Mouse (Mus musculus): Measurements from ENCODE around the gene Rpl26. TPM values are rescaled to one million over a fixed set of nuclear protein-coding genes. Genes with fewer than 3 reads are reported as not detected.

Gene Rpl26
- polyA plus RNA-seq, 1 experiment from 2014 or later: 889 TPM

- no peak overlapping the region for H3K9ac ChIP-seq (ENCODE audit: low read depth, low read length)
- WGBS: 86% methylated on average over 3 of the region's 3 CpGs
- H3K4me1 ChIP-seq (ENCODE audit: control insufficient read depth, insufficient read depth, low read length): peaks cover 4% of the 10 kb centered on the region; the same call in 1 of the 2 replicates
- H3K9me3 ChIP-seq (ENCODE audit: control insufficient read depth, low read length): no peaks in the 10 kb centered on the region
- no peaks in the 10 kb centered on the region for H3K27me3 ChIP-seq (replicated peaks; ENCODE audit: control insufficient read depth, insufficient read depth, low read length)
- no peak overlapping the region for H3K4me2 ChIP-seq (ENCODE audit: low read depth, low read length)
- H3K36me3 ChIP-seq (ENCODE audit: control insufficient read depth, insufficient read depth, low read length): peaks cover 26% of the 10 kb centered on the region
- 0 out of 2 replicates have a peak overlapping the region, but pooled peaks have one; percentile 11 for H3K27ac ChIP-seq (ENCODE audit: low read length)
- H3K4me3 ChIP-seq (ENCODE audit: low read length): no peak overlapping the region
- no peak for ATAC-seq
Observed at GRCm38 (mm10) chr11:68905138-68905531, 3.8 kb downstream of the Rpl26 start.

GRCm38 (mm10) chr11:68905665-68906460 is 4.5 kb downstream of the Rpl26 start:
- WGBS: 86% methylated on average over 9 of the region's 9 CpGs
- Histone ChIP-seq H3K27me3 (replicated peaks; ENCODE audit: control insufficient read depth, insufficient read depth, low read length) (no peaks in the 10 kb centered on the region), H3K27ac (ENCODE audit: low read length) (no peak overlapping the region), H3K9ac (ENCODE audit: low read depth, low read length) (no peak overlapping the region), H3K4me3 (ENCODE audit: low read length) (no peak overlapping the region), H3K36me3 (ENCODE audit: control insufficient read depth, insufficient read depth, low read length) (peaks cover 26% of the 10 kb centered on the region), H3K4me2 (ENCODE audit: low read depth, low read length) (no peak overlapping the region), H3K9me3 (ENCODE audit: control insufficient read depth, low read length) (no peaks in the 10 kb centered on the region), H3K4me1 (ENCODE audit: control insufficient read depth, insufficient read depth, low read length) (peaks cover 4% of the 10 kb centered on the region; the same call in 1 of the 2 replicates)
- no peak for ATAC-seq

- 56% methylated on average over 4 of the region's 4 CpGs for WGBS
- Histone ChIP-seq H3K9me3 (ENCODE audit: control insufficient read depth, low read length) (no peaks in the 10 kb centered on the region), H3K4me1 (ENCODE audit: control insufficient read depth, insufficient read depth, low read length) (peaks cover 4% of the 10 kb centered on the region; the same call in 1 of the 2 replicates), H3K36me3 (ENCODE audit: control insufficient read depth, insufficient read depth, low read length) (peaks cover 26% of the 10 kb centered on the region), H3K27ac (ENCODE audit: low read length) (no peak overlapping the region), H3K27me3 (replicated peaks; ENCODE audit: control insufficient read depth, insufficient read depth, low read length) (no peaks in the 10 kb centered on the region), H3K9ac (ENCODE audit: low read depth, low read length) (peak overlapping the region; percentile 14; the same call in 1 of the 2 replicates), H3K4me3 (ENCODE audit: low read length) (no peak overlapping the region), H3K4me2 (ENCODE audit: low read depth, low read length) (no peak overlapping the region)
- peak; percentile 36; the same call in 1 of the 2 replicates for ATAC-seq
Observed at GRCm38 (mm10) chr11:68906461-68906790, 5.0 kb downstream of the Rpl26 start.

- ATAC-seq: no peak
- 81% methylated on average over 3 of the region's 3 CpGs for WGBS
- H3K27ac ChIP-seq (ENCODE audit: low read length): no peak overlapping the region
- H3K27me3 ChIP-seq (replicated peaks; ENCODE audit: control insufficient read depth, insufficient read depth, low read length): no peaks in the 10 kb centered on the region
- peaks cover 7% of the 10 kb centered on the region; the same call in 1 of the 2 replicates for H3K4me1 ChIP-seq (ENCODE audit: control insufficient read depth, insufficient read depth, low read length)
- H3K9me3 ChIP-seq (ENCODE audit: control insufficient read depth, low read length): no peaks in the 10 kb centered on the region
- H3K4me2 ChIP-seq (ENCODE audit: low read depth, low read length): no peak overlapping the region
- H3K4me3 ChIP-seq (ENCODE audit: low read length): no peak overlapping the region
- H3K36me3 ChIP-seq (ENCODE audit: control insufficient read depth, insufficient read depth, low read length): peaks cover 26% of the 10 kb centered on the region
- no peak overlapping the region for H3K9ac ChIP-seq (ENCODE audit: low read depth, low read length)
Observed at GRCm38 (mm10) chr11:68907251-68907650, 5.9 kb downstream of the Rpl26 start.

- Histone ChIP-seq H3K4me1 (ENCODE audit: control insufficient read depth, insufficient read depth, low read length) (peaks cover 5% of the 10 kb centered on the region; the same call in 1 of the 2 replicates), H3K27me3 (replicated peaks; ENCODE audit: control insufficient read depth, insufficient read depth, low read length) (no peaks in the 10 kb centered on the region), H3K4me3 (ENCODE audit: low read length) (no peak overlapping the region), H3K9ac (ENCODE audit: low read depth, low read length) (no peak overlapping the region), H3K27ac (ENCODE audit: low read length) (peak overlapping the region; percentile 9; the same call in 1 of the 2 replicates), H3K36me3 (ENCODE audit: control insufficient read depth, insufficient read depth, low read length) (peaks cover 18% of the 10 kb centered on the region), H3K4me2 (ENCODE audit: low read depth, low read length) (no peak overlapping the region), H3K9me3 (ENCODE audit: control insufficient read depth, low read length) (no peaks in the 10 kb centered on the region)
- WGBS: 46% methylated on average over 7 of the region's 7 CpGs
- no peak for ATAC-seq
Observed at GRCm38 (mm10) chr11:68908846-68909503, 7.6 kb downstream of the Rpl26 start.

DNA sequence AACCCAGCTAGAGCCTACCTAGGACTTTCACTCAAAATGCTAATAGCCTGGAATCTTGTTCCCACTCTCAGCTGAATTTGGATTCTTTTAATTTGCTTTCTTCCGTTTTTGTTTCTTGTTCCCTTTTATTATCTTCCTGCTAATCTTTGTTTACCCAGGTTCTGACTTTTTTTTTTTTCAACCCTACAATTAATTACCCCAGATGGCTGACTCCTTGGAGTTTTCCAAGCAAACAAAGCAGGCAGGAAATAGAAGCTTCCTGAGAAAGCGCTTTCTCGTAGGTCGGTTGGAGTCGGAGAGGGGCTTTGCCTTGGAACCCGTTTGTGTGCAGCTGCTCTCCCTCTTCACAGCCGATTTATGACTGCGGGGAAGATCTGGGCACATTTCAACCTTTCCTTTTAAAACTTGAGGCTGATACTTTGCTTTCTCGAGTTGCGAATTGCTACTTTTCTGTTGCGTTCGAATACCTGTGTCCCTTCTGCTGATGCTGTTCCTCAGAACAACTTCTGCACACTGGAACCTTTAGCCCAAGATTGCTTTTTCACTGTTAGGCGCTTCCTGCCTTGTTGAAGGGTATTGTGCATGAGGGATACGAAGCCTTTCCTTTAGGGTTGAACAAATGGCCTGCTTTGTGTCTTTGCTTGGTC is 10.3 kb downstream of the Rpl26 start:
- H3K36me3 ChIP-seq (ENCODE audit: control insufficient read depth, insufficient read depth, low read length): no peaks in the 10 kb centered on the region
- ATAC-seq: no peak
- peaks cover 5% of the 10 kb centered on the region; the same call in 1 of the 2 replicates for H3K4me1 ChIP-seq (ENCODE audit: control insufficient read depth, insufficient read depth, low read length)
- H3K4me2 ChIP-seq (ENCODE audit: low read depth, low read length): no peak overlapping the region
- no peak overlapping the region for H3K9ac ChIP-seq (ENCODE audit: low read depth, low read length)
- H3K27me3 ChIP-seq (replicated peaks; ENCODE audit: control insufficient read depth, insufficient read depth, low read length): no peaks in the 10 kb centered on the region
- WGBS: 26% methylated on average over 14 of the region's 14 CpGs
- no peaks in the 10 kb centered on the region for H3K9me3 ChIP-seq (ENCODE audit: control insufficient read depth, low read length)
- no peak overlapping the region for H3K4me3 ChIP-seq (ENCODE audit: low read length)
- H3K27ac ChIP-seq (ENCODE audit: low read length): peak overlapping the region; percentile 56

- H3K4me2 ChIP-seq (ENCODE audit: low read depth, low read length): no peak overlapping the region
- H3K27me3 ChIP-seq (replicated peaks; ENCODE audit: control insufficient read depth, insufficient read depth, low read length): no peaks in the 10 kb centered on the region
- no peak for ATAC-seq
- H3K9me3 ChIP-seq (ENCODE audit: control insufficient read depth, low read length): no peaks in the 10 kb centered on the region
- WGBS: 90% methylated on average over 4 of the region's 4 CpGs
- H3K27ac ChIP-seq (ENCODE audit: low read length): no peak overlapping the region
- no peaks in the 10 kb centered on the region for H3K36me3 ChIP-seq (ENCODE audit: control insufficient read depth, insufficient read depth, low read length)
- H3K9ac ChIP-seq (ENCODE audit: low read depth, low read length): no peak overlapping the region
- H3K4me3 ChIP-seq (ENCODE audit: low read length): no peak overlapping the region
- H3K4me1 ChIP-seq (ENCODE audit: control insufficient read depth, insufficient read depth, low read length): peaks cover 5% of the 10 kb centered on the region; the same call in 1 of the 2 replicates
Observed at GRCm38 (mm10) chr11:68914566-68914965, 13.2 kb downstream of the Rpl26 start.

DNA sequence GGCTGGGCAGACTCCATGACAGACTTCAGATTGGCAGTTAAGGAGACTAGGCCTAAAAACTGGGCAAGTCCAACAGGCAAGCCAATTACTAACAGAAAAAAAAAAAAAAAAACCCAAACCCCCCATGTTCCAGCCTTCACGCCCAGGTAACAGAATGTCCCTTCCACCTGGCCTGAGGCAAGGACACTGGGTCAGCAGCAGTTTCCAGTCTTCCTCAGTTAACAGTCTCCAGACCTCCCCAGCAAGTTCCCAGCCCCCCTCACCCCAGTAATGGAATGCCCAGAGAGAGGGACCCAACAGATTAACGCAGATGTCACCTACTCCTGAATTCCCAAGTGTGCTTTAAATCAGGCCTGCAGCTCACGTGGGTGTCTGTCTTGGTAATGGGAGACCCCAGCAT is 21.8 kb downstream of the Rpl26 start:
- H3K4me3 ChIP-seq (ENCODE audit: low read length): no peak overlapping the region
- no peak overlapping the region for H3K4me2 ChIP-seq (ENCODE audit: low read depth, low read length)
- 61% methylated on average over 3 of the region's 3 CpGs for WGBS
- H3K4me1 ChIP-seq (ENCODE audit: control insufficient read depth, insufficient read depth, low read length): no peaks in the 10 kb centered on the region
- no peaks in the 10 kb centered on the region for H3K36me3 ChIP-seq (ENCODE audit: control insufficient read depth, insufficient read depth, low read length)
- H3K9me3 ChIP-seq (ENCODE audit: control insufficient read depth, low read length): no peaks in the 10 kb centered on the region
- H3K9ac ChIP-seq (ENCODE audit: low read depth, low read length): no peak overlapping the region
- no peak for ATAC-seq
- no peaks in the 10 kb centered on the region for H3K27me3 ChIP-seq (replicated peaks; ENCODE audit: control insufficient read depth, insufficient read depth, low read length)
- no peak overlapping the region for H3K27ac ChIP-seq (ENCODE audit: low read length)

GRCm38 (mm10) chr11:68924749-68925148 is 23.4 kb downstream of the Rpl26 start:
- no peak overlapping the region for H3K4me2 ChIP-seq (ENCODE audit: low read depth, low read length)
- no peak overlapping the region for H3K27ac ChIP-seq (ENCODE audit: low read length)
- 92% methylated on average over 2 of the region's 2 CpGs for whole genome bisulfite sequencing
- no peaks in the 10 kb centered on the region for H3K9me3 ChIP-seq (ENCODE audit: control insufficient read depth, low read length)
- ATAC-seq: no peak
- no peaks in the 10 kb centered on the region for H3K36me3 ChIP-seq (ENCODE audit: control insufficient read depth, insufficient read depth, low read length)
- H3K9ac ChIP-seq (ENCODE audit: low read depth, low read length): no peak overlapping the region
- H3K27me3 ChIP-seq (replicated peaks; ENCODE audit: control insufficient read depth, insufficient read depth, low read length): no peaks in the 10 kb centered on the region
- no peaks in the 10 kb centered on the region for H3K4me1 ChIP-seq (ENCODE audit: control insufficient read depth, insufficient read depth, low read length)
- no peak overlapping the region for H3K4me3 ChIP-seq (ENCODE audit: low read length)
